Mouse (Mus musculus): Measurements from ENCODE around the gene Dnmt3c. TPM values are rescaled to one million over a fixed set of nuclear protein-coding genes. Genes with fewer than 3 reads are reported as not detected.

Dnmt3c gene
- polyA plus RNA-seq, 1 experiment from 2014 or later = not detected

GRCm38 (mm10) chr2:153772950-153773349 is 76.5 kb downstream of the Dnmt3c start:
- H3K4me2 ChIP-seq (ENCODE audit: low read depth, low read length, severe bottlenecking) = no peak overlapping the region
- no peak overlapping the region for H3K27ac ChIP-seq (ENCODE audit: low read depth, low read length)
- H3K4me1 ChIP-seq (replicated peaks; ENCODE audit: control insufficient read depth, insufficient read depth, low read length) = no peaks in the 10 kb centered on the region
- no peaks in the 10 kb centered on the region for H3K9me3 ChIP-seq (ENCODE audit: control insufficient read depth, low read length)
- H3K9ac ChIP-seq (ENCODE audit: low read length) = no peak overlapping the region
- 95% methylated on average over 4 of the region's 4 CpGs for WGBS
- no peak for ATAC-seq (replicated peaks; ENCODE audit: low FRiP score)
- no peaks in the 10 kb centered on the region for H3K27me3 ChIP-seq (ENCODE audit: control insufficient read depth, insufficient read depth, low read length)
- no peak for DNase-seq (ENCODE audit: low spot score)
- H3K4me3 ChIP-seq (ENCODE audit: low read depth, low read length) = no peak overlapping the region
- no peaks in the 10 kb centered on the region; the same call in 1 of the 2 replicates for H3K36me3 ChIP-seq (ENCODE audit: control insufficient read depth, insufficient read depth, low read length)

- DNase-seq (ENCODE audit: low spot score) = no peak
- Histone ChIP-seq H3K4me2 (ENCODE audit: low read depth, low read length, severe bottlenecking) (no peak overlapping the region), H3K27me3 (ENCODE audit: control insufficient read depth, insufficient read depth, low read length) (no peaks in the 10 kb centered on the region), H3K4me3 (ENCODE audit: low read depth, low read length) (no peak overlapping the region), H3K9ac (ENCODE audit: low read length) (no peak overlapping the region), H3K27ac (ENCODE audit: low read depth, low read length) (no peak overlapping the region), H3K9me3 (ENCODE audit: control insufficient read depth, low read length) (no peaks in the 10 kb centered on the region), H3K36me3 (ENCODE audit: control insufficient read depth, insufficient read depth, low read length) (no peaks in the 10 kb centered on the region), H3K4me1 (replicated peaks; ENCODE audit: control insufficient read depth, insufficient read depth, low read length) (no peaks in the 10 kb centered on the region)
- ATAC-seq (replicated peaks; ENCODE audit: low FRiP score) = no peak
- 93% methylated on average over 4 of the region's 4 CpGs for WGBS
Measured at GRCm38 (mm10) chr2:153775472-153775871, 79.0 kb downstream of the Dnmt3c start.

- peak; percentile 90 for ATAC-seq (replicated peaks; ENCODE audit: low FRiP score)
- peak overlapping the region; percentile 60 for H3K4me2 ChIP-seq (ENCODE audit: low read depth, low read length, severe bottlenecking)
- H3K27ac ChIP-seq (ENCODE audit: low read depth, low read length) = no peak overlapping the region
- H3K9ac ChIP-seq (ENCODE audit: low read length) = peak overlapping the region; percentile 23; the same call in 1 of the 2 replicates
- no peaks in the 10 kb centered on the region for H3K27me3 ChIP-seq (ENCODE audit: control insufficient read depth, insufficient read depth, low read length)
- no peaks in the 10 kb centered on the region for H3K9me3 ChIP-seq (ENCODE audit: control insufficient read depth, low read length)
- peak; percentile 85 for DNase-seq (ENCODE audit: low spot score)
- no peaks in the 10 kb centered on the region for H3K36me3 ChIP-seq (ENCODE audit: control insufficient read depth, insufficient read depth, low read length)
- 19% methylated on average over 22 of the region's 24 CpGs for WGBS
- H3K4me3 ChIP-seq (ENCODE audit: low read depth, low read length) = peak overlapping the region; percentile 20
- no peaks in the 10 kb centered on the region for H3K4me1 ChIP-seq (replicated peaks; ENCODE audit: control insufficient read depth, insufficient read depth, low read length)
Measured at GRCm38 (mm10) chr2:153778638-153779362, 82.3 kb downstream of the Dnmt3c start.

Other genes with a start within 250 kb of the Dnmt3c start
- gene 4930404H24Rik, start 203.9 kb upstream of the Dnmt3c start, polyA plus RNA-seq (2014; fragmentation: Nextera tagmentation; extraction: Ambion mirVana) = not detected in 2 replicates
- 25.6 and 26.2 TPM in 2 replicates for gene Nol4l, start 166.7 kb upstream of the Dnmt3c start, polyA plus RNA-seq (2014; fragmentation: Nextera tagmentation; extraction: Ambion mirVana)
- 56.8 and 60.9 TPM in 2 replicates for gene Commd7, start 63.9 kb upstream of the Dnmt3c start, polyA plus RNA-seq (2014; fragmentation: Nextera tagmentation; extraction: Ambion mirVana)
- gene Dnmt3b, start 47.2 kb upstream of the Dnmt3c start, polyA plus RNA-seq (2014; fragmentation: Nextera tagmentation; extraction: Ambion mirVana) = 14.3 and 18.0 TPM in 2 replicates
- 313 and 357 TPM in 2 replicates for gene Mapre1, start 44.6 kb downstream of the Dnmt3c start, polyA plus RNA-seq (2014; fragmentation: Nextera tagmentation; extraction: Ambion mirVana)
- not detected in 2 replicates for gene Efcab8, start 83.3 kb downstream of the Dnmt3c start, polyA plus RNA-seq (2014; fragmentation: Nextera tagmentation; extraction: Ambion mirVana)
- gene Sun5, start 174.4 kb downstream of the Dnmt3c start, polyA plus RNA-seq (2014; fragmentation: Nextera tagmentation; extraction: Ambion mirVana) = not detected in 2 replicates
- not detected in 2 replicates for gene Bpifb2, start 178.4 kb downstream of the Dnmt3c start, polyA plus RNA-seq (2014; fragmentation: Nextera tagmentation; extraction: Ambion mirVana)
- not detected in 2 replicates for gene Bpifb6, start 203.7 kb downstream of the Dnmt3c start, polyA plus RNA-seq (2014; fragmentation: Nextera tagmentation; extraction: Ambion mirVana)
- not detected in 2 replicates for gene Bpifb3, start 221.6 kb downstream of the Dnmt3c start, polyA plus RNA-seq (2014; fragmentation: Nextera tagmentation; extraction: Ambion mirVana)
- gene Bpifb4, start 241.6 kb downstream of the Dnmt3c start, polyA plus RNA-seq (2014; fragmentation: Nextera tagmentation; extraction: Ambion mirVana) = not detected in 2 replicates

Data from forebrain, embryonic 11.5 days (tissue).